Mouse (Mus musculus) intestine, postnatal 0 days (tissue): ENCODE results near the gene Ica1l. TPM values are rescaled to one million over a fixed set of nuclear protein-coding genes. Genes with fewer than 3 reads are reported as not detected.

Experiments used
- ATAC-seq: fragments of 200-750 bp; cut with Nextera tagmentation; 2 replicates; pipeline ENCODE4 v1.8.0; 2017; ENCODE audit warnings: mild to moderate bottlenecking, moderate TSS enrichment, moderate library complexity
- H3K27ac ChIP-seq: fragments of 300-500 bp; sonication (generic); 2 replicates; pipeline ENCODE4 v1.5.1; 2014; ENCODE audit warnings: mild to moderate bottlenecking, low read depth, low read length, moderate library complexity
- H3K27me3 ChIP-seq: fragments of 300-500 bp; sonication (generic); replicated peaks from 2 replicates; pipeline ENCODE4 v1.6.1; 2014; ENCODE audit warnings: low read length, mixed read lengths; ENCODE audit not compliant: control insufficient read depth, insufficient read depth
- H3K36me3 ChIP-seq: fragments of 300-500 bp; sonication (generic); 2 replicates; pipeline ENCODE4 v1.6.1; 2014; ENCODE audit warnings: mild to moderate bottlenecking, moderate library complexity; ENCODE audit not compliant: control insufficient read depth, insufficient read depth
- H3K4me1 ChIP-seq: fragments of 300-500 bp; sonication (generic); replicated peaks from 2 replicates; pipeline ENCODE4 v1.6.1; 2014; ENCODE audit warnings: antibody characterized with exemption, low read length, mixed read lengths; ENCODE audit not compliant: control insufficient read depth, insufficient read depth
- H3K4me2 ChIP-seq: fragments of 300-500 bp; sonication (generic); replicated peaks from 2 replicates; pipeline ENCODE4 v1.6.1; 2014; ENCODE audit warnings: low read depth, mild to moderate bottlenecking, moderate library complexity
- H3K4me3 ChIP-seq: fragments of 300-500 bp; sonication (generic); 2 replicates; pipeline ENCODE4 v1.5.1; 2014; ENCODE audit warnings: low read depth, low read length
- H3K9ac ChIP-seq: fragments of 300-500 bp; sonication (generic); 2 replicates; pipeline ENCODE4 v1.6.1; 2014; ENCODE audit warnings: mild to moderate bottlenecking, low read depth, low read length
- H3K9me3 ChIP-seq: fragments of 300-500 bp; sonication (generic); 2 replicates; pipeline ENCODE4 v1.6.1; 2016; ENCODE audit warnings: mixed run types; ENCODE audit not compliant: control insufficient read depth
- CTCF ChIP-seq: sonication (generic); IDR thresholded peaks from 2 replicates; pipeline ENCODE4 v1.5.1; 2016; ENCODE audit warnings: low read depth, mild to moderate bottlenecking, control low read depth, antibody characterized with exemption, moderate library complexity
- WGBS: fragments of 180-500 bp; shearing (Covaris S2); extraction: QIAGEN DNeasy Blood & Tissue Kit; methylation state at CpG from one replicate; pipeline ENCODE4 v1.1.7; 2014; 5-methylcytosine and 5-hydroxymethylcytosine counted together
- polyA plus RNA-seq: library from polyadenylated mRNA; unstranded; fragments of >200 nt; fragmentation: Nextera tagmentation; extraction: Ambion mirVana; gene quantifications from 2 replicates; pipeline ENCODE4 v1.2.1, GENCODE M21; 2015

Ica1l gene
- polyA plus RNA-seq, 1 experiment from 2014 or later, result 0.82 TPM

DNA sequence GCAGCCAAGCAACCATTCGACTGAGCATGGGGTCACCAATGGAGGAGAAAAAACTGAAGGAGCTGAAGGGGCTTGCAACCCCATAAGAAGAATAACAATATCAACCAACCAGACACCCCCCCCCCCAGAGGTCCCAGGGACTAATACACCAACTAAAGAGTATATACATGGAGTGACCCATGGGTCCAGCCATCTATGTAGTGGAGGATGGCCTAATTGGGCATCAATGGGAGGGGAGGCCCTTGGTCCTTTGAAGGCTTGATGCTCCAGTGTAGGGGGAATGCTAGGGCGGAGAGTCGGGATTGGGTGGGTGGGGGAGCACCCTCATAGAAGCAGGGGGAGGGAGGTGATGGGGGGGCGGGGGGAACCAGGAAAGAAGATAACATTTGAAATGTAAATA, 95.5 kb downstream of the Ica1l start:
- H3K9me3 ChIP-seq, result no peaks in the 10 kb centered on the region
- no peaks in the 10 kb centered on the region for H3K4me1 ChIP-seq
- peaks cover 6% of the 10 kb centered on the region; the same call in 1 of the 2 replicates for H3K36me3 ChIP-seq
- H3K9ac ChIP-seq, result no peak overlapping the region
- H3K4me2 ChIP-seq, result no peak overlapping the region
- no peak overlapping the region for H3K27ac ChIP-seq
- TF ChIP-seq CTCF, result no peak
- no peaks in the 10 kb centered on the region for H3K27me3 ChIP-seq
- H3K4me3 ChIP-seq, result no peak overlapping the region
- ATAC-seq, result no peak
- WGBS, result 100% methylated on average over 4 of the region's 4 CpGs

DNA sequence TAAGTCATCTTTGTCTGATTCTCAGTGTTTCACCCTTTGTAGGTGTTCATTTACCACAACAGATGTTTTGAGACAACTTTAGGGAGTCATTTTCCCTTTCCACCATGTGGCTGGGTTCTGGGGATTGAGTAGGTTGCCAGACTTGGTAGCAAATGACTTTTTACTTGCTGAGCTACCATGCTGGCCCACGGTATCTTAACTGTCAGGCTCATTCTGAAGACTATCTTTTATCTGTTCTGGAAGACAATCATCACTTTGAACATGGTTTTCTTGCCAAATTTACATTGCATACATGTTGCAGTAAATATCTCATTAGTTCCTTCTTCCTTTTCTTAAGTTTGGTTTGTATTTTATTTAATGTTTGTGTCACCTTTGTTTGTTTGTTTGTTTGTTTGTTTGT, 97.0 kb downstream of the Ica1l start:
- no peak for TF ChIP-seq CTCF
- ATAC-seq, result no peak

GRCm38 (mm10) chr1:59943825-59944224, 99.2 kb downstream of the Ica1l start:
- Histone ChIP-seq H3K4me2 (no peak overlapping the region), H3K9me3 (no peaks in the 10 kb centered on the region), H3K9ac (no peak overlapping the region), H3K27me3 (no peaks in the 10 kb centered on the region), H3K4me1 (no peaks in the 10 kb centered on the region), H3K27ac (no peak overlapping the region), H3K4me3 (no peak overlapping the region), H3K36me3 (no peaks in the 10 kb centered on the region)
- TF ChIP-seq CTCF, result no peak
- 61% methylated on average over 5 of the region's 5 CpGs for WGBS
- ATAC-seq, result no peak

More for the DNA sequence above, 97.0 kb downstream of the Ica1l start:
- Histone ChIP-seq H3K4me1 (no peaks in the 10 kb centered on the region), H3K4me2 (no peak overlapping the region), H3K27ac (no peak overlapping the region), H3K4me3 (no peak overlapping the region), H3K9me3 (no peaks in the 10 kb centered on the region), H3K27me3 (no peaks in the 10 kb centered on the region), H3K9ac (no peak overlapping the region), H3K36me3 (peaks cover 6% of the 10 kb centered on the region; the same call in 1 of the 2 replicates)
- 77% methylated on average over 1 of the region's 1 CpGs for WGBS

GRCm38 (mm10) chr1:59942057-59942790, 100.8 kb downstream of the Ica1l start:
- H3K36me3 ChIP-seq, result no peaks in the 10 kb centered on the region
- H3K27me3 ChIP-seq, result no peaks in the 10 kb centered on the region
- no peaks in the 10 kb centered on the region for H3K4me1 ChIP-seq
- no peak overlapping the region for H3K27ac ChIP-seq
- H3K4me3 ChIP-seq, result no peak overlapping the region
- WGBS, result 69% methylated on average over 6 of the region's 6 CpGs
- no peak overlapping the region for H3K4me2 ChIP-seq
- no peak for ATAC-seq
- no peak overlapping the region for H3K9ac ChIP-seq
- H3K9me3 ChIP-seq, result no peaks in the 10 kb centered on the region
- TF ChIP-seq CTCF, result no peak

DNA sequence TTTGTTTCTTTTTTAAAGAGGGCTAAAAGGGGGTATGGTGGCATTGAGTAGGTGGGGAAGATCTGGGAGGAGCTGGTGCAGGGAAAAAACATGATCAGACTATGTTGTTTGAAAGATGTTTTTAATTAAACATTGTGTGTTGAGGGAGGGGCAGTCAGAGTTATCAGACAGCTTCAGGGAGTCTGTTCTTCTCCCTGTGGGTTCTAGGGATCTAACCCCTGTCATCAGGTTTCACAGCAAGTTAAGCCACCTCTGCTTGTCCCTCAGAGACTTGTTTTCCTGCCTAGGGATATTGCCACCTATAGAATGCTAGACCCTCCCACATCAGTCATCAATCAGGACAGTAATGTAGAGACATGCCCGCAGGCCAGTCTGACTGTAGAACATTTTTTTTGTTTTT, 101.9 kb downstream of the Ica1l start:
- 92% methylated on average over 1 of the region's 1 CpGs for WGBS
- Histone ChIP-seq H3K9ac (no peak overlapping the region), H3K4me1 (no peaks in the 10 kb centered on the region), H3K36me3 (no peaks in the 10 kb centered on the region), H3K27ac (no peak overlapping the region), H3K9me3 (no peaks in the 10 kb centered on the region), H3K4me3 (no peak overlapping the region), H3K4me2 (no peak overlapping the region), H3K27me3 (no peaks in the 10 kb centered on the region)
- no peak for ATAC-seq
- no peak for TF ChIP-seq CTCF

GRCm38 (mm10) chr1:59932991-59933390, 110.0 kb downstream of the Ica1l start:
- Histone ChIP-seq H3K27me3 (no peaks in the 10 kb centered on the region), H3K27ac (no peak overlapping the region), H3K4me2 (no peak overlapping the region), H3K9me3 (no peaks in the 10 kb centered on the region), H3K36me3 (no peaks in the 10 kb centered on the region), H3K4me1 (no peaks in the 10 kb centered on the region), H3K9ac (no peak overlapping the region), H3K4me3 (no peak overlapping the region)
- WGBS, result 91% methylated on average over 2 of the region's 2 CpGs
- TF ChIP-seq CTCF, result no peak
- ATAC-seq, result no peak

Other genes with a start within 250 kb of the Ica1l start
- 3.6 and 3.7 TPM in 2 replicates for gene Fam117b, start 130.2 kb downstream of the Ica1l start, polyA plus RNA-seq
- gene Carf, start 55.1 kb upstream of the Ica1l start, polyA plus RNA-seq, result 1.6 and 1.9 TPM in 2 replicates
- 17.3 and 19.6 TPM in 2 replicates for gene Wdr12, start 55.5 kb upstream of the Ica1l start, polyA plus RNA-seq
- gene Nbeal1, start 137.4 kb upstream of the Ica1l start, polyA plus RNA-seq, result 5.0 and 5.4 TPM in 2 replicates